Mouse (Mus musculus) midbrain, embryonic 13.5 days (tissue): ENCODE data around the gene Ccdc138. TPM values are rescaled to one million over a fixed set of nuclear protein-coding genes. Genes with fewer than 3 reads are reported as not detected.

Experiments used
- ATAC-seq: fragments of 200-750 bp; cut with Nextera tagmentation; 2 replicates; pipeline ENCODE4 v1.8.0; 2017; ENCODE audit warnings: mild to moderate bottlenecking, moderate TSS enrichment, moderate library complexity
- H3K27ac ChIP-seq: fragments of 300-500 bp; sonication (generic); 2 replicates; pipeline ENCODE4 v1.5.1; 2015; ENCODE audit warnings: inconsistent platforms, mild to moderate bottlenecking, moderate library complexity
- H3K27me3 ChIP-seq: fragments of 300-500 bp; sonication (generic); 2 replicates; pipeline ENCODE4 v1.6.1; 2015; ENCODE audit warnings: mild to moderate bottlenecking, inconsistent platforms
- H3K36me3 ChIP-seq: fragments of 300-500 bp; sonication (generic); 2 replicates; pipeline ENCODE4 v1.6.1; 2015; ENCODE audit warnings: mild to moderate bottlenecking, inconsistent platforms
- H3K4me1 ChIP-seq: fragments of 300-500 bp; sonication (generic); replicated peaks from 2 replicates; pipeline ENCODE4 v1.6.1; 2015; ENCODE audit warnings: inconsistent platforms
- H3K4me2 ChIP-seq: fragments of 300-500 bp; sonication (generic); replicated peaks from 2 replicates; pipeline ENCODE4 v1.6.1; 2015; ENCODE audit warnings: moderate library complexity, mild to moderate bottlenecking, inconsistent platforms
- H3K4me3 ChIP-seq: fragments of 300-500 bp; sonication (generic); replicated peaks from 2 replicates; pipeline ENCODE4 v1.5.1; 2015; ENCODE audit warnings: mild to moderate bottlenecking, inconsistent platforms
- H3K9ac ChIP-seq: fragments of 300-500 bp; sonication (generic); replicated peaks from 2 replicates; pipeline ENCODE4 v1.6.1; 2015; ENCODE audit warnings: mild to moderate bottlenecking, inconsistent platforms
- H3K9me3 ChIP-seq: fragments of 300-500 bp; sonication (generic); 2 replicates; pipeline ENCODE4 v1.6.1; 2016; ENCODE audit warnings: mild to moderate bottlenecking, inconsistent platforms
- WGBS: fragments of 180-500 bp; shearing (Covaris S2); methylation state at CpG from one replicate; pipeline ENCODE4 v1.1.7; 2015; 5-methylcytosine and 5-hydroxymethylcytosine counted together
- polyA plus RNA-seq: library from polyadenylated mRNA; unstranded; fragments of >200 nt; fragmentation: Nextera tagmentation; extraction: Ambion mirVana; gene quantifications from 2 replicates; pipeline ENCODE4 v1.2.1, GENCODE M21; 2015

The Ccdc138 gene
- polyA plus RNA-seq, 1 experiment from 2014 or later: 10.8 TPM

GRCm38 (mm10) chr10:58595197-58595596 lies 97.4 kb downstream of the Ccdc138 start:
- Histone ChIP-seq H3K4me3 (no peak overlapping the region), H3K27ac (no peak overlapping the region), H3K27me3 (no peaks in the 10 kb centered on the region), H3K9ac (no peak overlapping the region), H3K9me3 (no peaks in the 10 kb centered on the region), H3K4me1 (no peaks in the 10 kb centered on the region), H3K36me3 (no peaks in the 10 kb centered on the region), H3K4me2 (no peak overlapping the region)
- WGBS: 96% methylated on average over 3 of the region's 3 CpGs
- no peak for ATAC-seq

DNA sequence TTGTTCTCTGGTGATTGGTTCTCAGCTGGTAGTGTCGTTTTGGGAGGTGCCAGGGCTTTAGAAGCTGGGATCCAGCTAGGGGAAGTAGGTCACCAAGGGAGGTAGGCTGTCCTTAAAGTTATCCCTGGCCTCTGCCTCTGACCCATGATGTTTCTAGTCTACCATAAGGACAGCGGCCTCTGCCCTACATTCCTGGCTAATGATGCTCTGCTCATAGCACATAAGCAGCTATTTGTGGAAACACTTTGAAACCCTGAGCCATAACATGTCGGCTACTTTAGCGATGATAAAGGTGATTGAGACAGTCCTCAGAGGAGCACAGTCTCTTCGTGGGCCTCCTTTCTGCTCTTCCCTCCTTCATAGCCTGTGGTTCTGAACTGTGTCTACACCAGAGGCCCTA lies 98.1 kb downstream of the Ccdc138 start:
- Histone ChIP-seq H3K9me3 (no peaks in the 10 kb centered on the region), H3K27ac (no peak overlapping the region), H3K4me2 (no peak overlapping the region), H3K4me1 (peaks cover 2% of the 10 kb centered on the region), H3K27me3 (no peaks in the 10 kb centered on the region), H3K36me3 (no peaks in the 10 kb centered on the region), H3K9ac (no peak overlapping the region), H3K4me3 (no peak overlapping the region)
- WGBS: 67% methylated on average over 5 of the region's 5 CpGs
- ATAC-seq: no peak

DNA sequence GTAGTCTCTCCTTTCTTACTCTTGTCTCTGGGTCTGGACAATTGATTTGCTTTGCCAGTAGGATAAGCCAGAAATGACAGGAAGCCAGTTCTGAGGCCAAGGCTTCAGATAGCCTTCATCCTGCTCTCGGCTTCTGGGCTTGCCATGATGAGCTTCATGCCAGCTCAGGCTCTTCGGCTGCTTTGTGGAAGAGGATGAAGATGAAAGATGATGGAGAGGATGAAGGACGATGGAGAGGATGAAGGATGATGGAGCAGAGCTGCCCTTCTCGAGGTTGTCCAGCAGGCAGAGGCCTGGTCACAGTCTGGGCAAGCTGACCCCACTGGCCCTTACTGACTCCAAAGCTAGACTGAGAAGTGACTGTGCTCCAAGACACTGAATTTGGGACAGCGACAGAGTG lies 102.4 kb downstream of the Ccdc138 start:
- Histone ChIP-seq H3K27me3 (no peaks in the 10 kb centered on the region), H3K4me2 (no peak overlapping the region), H3K4me1 (peaks cover 13% of the 10 kb centered on the region), H3K9me3 (no peaks in the 10 kb centered on the region), H3K4me3 (no peak overlapping the region), H3K36me3 (no peaks in the 10 kb centered on the region), H3K27ac (no peak overlapping the region), H3K9ac (no peak overlapping the region)
- ATAC-seq: no peak
- whole genome bisulfite sequencing: 96% methylated on average over 5 of the region's 5 CpGs

GRCm38 (mm10) chr10:58600983-58601382 lies 103.2 kb downstream of the Ccdc138 start:
- no peaks in the 10 kb centered on the region for H3K27me3 ChIP-seq
- ATAC-seq: peak; percentile 78
- H3K9me3 ChIP-seq: no peaks in the 10 kb centered on the region

GRCm38 (mm10) chr10:58601431-58601901 lies 103.7 kb downstream of the Ccdc138 start:
- Histone ChIP-seq H3K4me3 (no peak overlapping the region), H3K27ac (peak overlapping the region; percentile 61), H3K9ac (no peak overlapping the region), H3K27me3 (no peaks in the 10 kb centered on the region), H3K4me2 (no peak overlapping the region), H3K4me1 (peaks cover 13% of the 10 kb centered on the region), H3K9me3 (no peaks in the 10 kb centered on the region), H3K36me3 (no peaks in the 10 kb centered on the region)
- 15% methylated on average over 6 of the region's 6 CpGs for WGBS
- peak; percentile 70 for ATAC-seq

More at GRCm38 (mm10) chr10:58600983-58601382, 103.2 kb downstream of the Ccdc138 start:
- 4% methylated on average over 5 of the region's 5 CpGs for WGBS
- Histone ChIP-seq H3K9ac (no peak overlapping the region), H3K4me2 (no peak overlapping the region), H3K4me1 (peaks cover 13% of the 10 kb centered on the region), H3K36me3 (no peaks in the 10 kb centered on the region), H3K4me3 (no peak overlapping the region), H3K27ac (peak overlapping the region; percentile 4; the same call in 1 of the 2 replicates)

DNA sequence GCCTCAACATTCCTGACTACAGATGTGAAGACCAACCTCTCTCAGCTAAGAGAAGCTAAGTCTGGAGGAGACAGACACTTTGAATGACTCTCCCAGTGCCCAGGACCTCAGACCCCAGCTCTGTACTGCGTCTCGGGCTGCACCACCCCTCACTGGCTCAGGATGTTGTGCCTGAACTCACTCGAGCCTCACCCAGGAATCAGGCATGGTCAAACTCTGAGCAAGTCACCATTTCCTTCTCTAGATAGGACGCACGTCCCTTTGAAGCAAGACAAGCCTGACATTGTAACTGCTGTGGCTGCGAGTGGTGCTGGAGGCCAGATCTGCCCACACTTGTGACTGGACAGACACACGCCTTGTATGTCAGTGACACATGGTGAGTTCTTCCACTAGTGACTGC lies 104.2 kb downstream of the Ccdc138 start:
- H3K36me3 ChIP-seq: no peaks in the 10 kb centered on the region
- H3K4me3 ChIP-seq: no peak overlapping the region
- H3K4me2 ChIP-seq: no peak overlapping the region
- H3K9me3 ChIP-seq: no peaks in the 10 kb centered on the region
- H3K9ac ChIP-seq: no peak overlapping the region
- ATAC-seq: peak; percentile 41; the same call in 1 of the 2 replicates
- H3K4me1 ChIP-seq: peaks cover 13% of the 10 kb centered on the region
- 74% methylated on average over 7 of the region's 7 CpGs for WGBS
- H3K27ac ChIP-seq: peak overlapping the region; percentile 61
- H3K27me3 ChIP-seq: no peaks in the 10 kb centered on the region

GRCm38 (mm10) chr10:58604779-58605178 lies 107.0 kb downstream of the Ccdc138 start:
- H3K4me3 ChIP-seq: no peak overlapping the region

GRCm38 (mm10) chr10:58606356-58606755 lies 108.6 kb downstream of the Ccdc138 start:
- H3K4me2 ChIP-seq: no peak overlapping the region
- H3K4me3 ChIP-seq: no peak overlapping the region
- no peaks in the 10 kb centered on the region for H3K9me3 ChIP-seq
- no peak overlapping the region for H3K27ac ChIP-seq
- 88% methylated on average over 3 of the region's 3 CpGs for whole genome bisulfite sequencing
- H3K4me1 ChIP-seq: peaks cover 6% of the 10 kb centered on the region
- no peaks in the 10 kb centered on the region for H3K27me3 ChIP-seq
- ATAC-seq: no peak
- H3K9ac ChIP-seq: no peak overlapping the region
- H3K36me3 ChIP-seq: no peaks in the 10 kb centered on the region

More at GRCm38 (mm10) chr10:58604779-58605178, 107.0 kb downstream of the Ccdc138 start:
- no peaks in the 10 kb centered on the region for H3K9me3 ChIP-seq
- no peak overlapping the region for H3K9ac ChIP-seq
- H3K4me2 ChIP-seq: no peak overlapping the region
- 91% methylated on average over 2 of the region's 2 CpGs for WGBS
- H3K4me1 ChIP-seq: peaks cover 13% of the 10 kb centered on the region
- ATAC-seq: no peak
- H3K27me3 ChIP-seq: no peaks in the 10 kb centered on the region
- H3K27ac ChIP-seq: no peak overlapping the region
- H3K36me3 ChIP-seq: no peaks in the 10 kb centered on the region

DNA sequence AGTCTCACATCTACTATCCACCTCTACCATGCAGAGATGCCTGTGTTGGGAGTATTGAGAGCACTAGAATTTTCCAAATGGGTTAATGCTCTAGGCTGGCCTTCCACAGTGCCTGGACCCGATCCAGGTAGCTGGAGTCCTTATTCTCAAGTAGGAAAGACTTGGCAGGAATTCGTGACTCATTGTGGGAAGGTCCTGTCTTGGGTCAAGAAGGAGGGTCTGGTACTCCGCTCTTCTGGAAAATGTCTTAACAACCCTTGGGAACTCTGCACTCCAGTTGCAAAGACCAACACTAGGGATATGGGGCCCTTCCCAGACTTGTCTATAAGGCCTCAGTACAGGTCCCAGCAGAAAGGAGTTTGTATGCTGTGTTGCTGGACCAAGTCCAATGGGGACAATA lies 111.1 kb downstream of the Ccdc138 start:
- no peaks in the 10 kb centered on the region for H3K4me1 ChIP-seq
- H3K4me2 ChIP-seq: no peak overlapping the region
- no peak for ATAC-seq
- no peak overlapping the region for H3K4me3 ChIP-seq
- no peaks in the 10 kb centered on the region for H3K27me3 ChIP-seq
- H3K9me3 ChIP-seq: no peaks in the 10 kb centered on the region
- H3K9ac ChIP-seq: no peak overlapping the region
- H3K27ac ChIP-seq: no peak overlapping the region
- H3K36me3 ChIP-seq: no peaks in the 10 kb centered on the region
- 82% methylated on average over 3 of the region's 3 CpGs for WGBS

DNA sequence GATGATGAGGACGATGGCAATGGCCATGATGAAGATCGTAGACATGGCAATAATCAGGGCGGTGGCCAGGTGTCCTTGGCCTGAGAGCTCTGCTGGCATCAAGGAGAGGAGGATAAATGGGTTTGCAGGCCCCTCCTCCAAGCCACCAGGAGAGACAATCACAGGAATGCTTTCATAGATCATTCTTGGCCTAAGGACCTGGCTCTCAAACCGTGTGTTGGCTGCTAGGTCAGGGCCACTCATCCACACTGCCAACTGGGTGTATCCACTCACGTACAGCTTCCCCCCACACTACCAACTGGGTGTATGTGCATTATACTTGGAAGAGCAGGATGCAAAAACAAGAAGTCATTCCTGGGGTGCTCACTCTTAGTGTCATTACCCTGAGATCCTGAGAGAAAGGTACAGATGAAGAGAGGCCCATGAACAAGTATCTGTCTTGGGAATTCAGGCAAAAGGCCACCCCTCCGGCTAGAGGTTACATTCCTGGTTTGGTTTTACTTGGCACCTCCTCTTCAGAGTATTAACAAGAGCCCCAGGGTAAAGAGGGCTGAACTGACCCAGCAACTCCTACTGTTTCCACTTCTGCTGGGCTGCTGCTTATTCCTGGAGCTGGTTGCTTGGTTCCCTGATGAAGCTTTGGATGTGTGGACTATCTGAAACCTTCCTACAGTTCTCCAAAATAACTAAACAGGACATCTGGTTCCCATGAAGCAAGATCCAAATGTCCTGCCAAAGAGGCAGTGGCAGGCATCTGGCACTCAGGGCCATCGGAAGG lies 112.9 kb downstream of the Ccdc138 start:
- Histone ChIP-seq H3K4me2 (no peak overlapping the region), H3K9me3 (no peaks in the 10 kb centered on the region), H3K9ac (no peak overlapping the region), H3K27ac (no peak overlapping the region), H3K4me3 (no peak overlapping the region), H3K27me3 (no peaks in the 10 kb centered on the region), H3K4me1 (no peaks in the 10 kb centered on the region), H3K36me3 (no peaks in the 10 kb centered on the region)
- ATAC-seq: no peak
- WGBS: 91% methylated on average over 7 of the region's 7 CpGs

GRCm38 (mm10) chr10:58614601-58615000 lies 116.9 kb downstream of the Ccdc138 start:
- H3K27me3 ChIP-seq: no peaks in the 10 kb centered on the region
- no peaks in the 10 kb centered on the region for H3K36me3 ChIP-seq
- H3K4me1 ChIP-seq: peaks cover 6% of the 10 kb centered on the region
- no peak overlapping the region for H3K27ac ChIP-seq
- no peak overlapping the region for H3K9ac ChIP-seq
- ATAC-seq: no peak
- H3K4me2 ChIP-seq: no peak overlapping the region
- H3K4me3 ChIP-seq: no peak overlapping the region
- WGBS: 90% methylated on average over 6 of the region's 6 CpGs
- no peaks in the 10 kb centered on the region for H3K9me3 ChIP-seq

DNA sequence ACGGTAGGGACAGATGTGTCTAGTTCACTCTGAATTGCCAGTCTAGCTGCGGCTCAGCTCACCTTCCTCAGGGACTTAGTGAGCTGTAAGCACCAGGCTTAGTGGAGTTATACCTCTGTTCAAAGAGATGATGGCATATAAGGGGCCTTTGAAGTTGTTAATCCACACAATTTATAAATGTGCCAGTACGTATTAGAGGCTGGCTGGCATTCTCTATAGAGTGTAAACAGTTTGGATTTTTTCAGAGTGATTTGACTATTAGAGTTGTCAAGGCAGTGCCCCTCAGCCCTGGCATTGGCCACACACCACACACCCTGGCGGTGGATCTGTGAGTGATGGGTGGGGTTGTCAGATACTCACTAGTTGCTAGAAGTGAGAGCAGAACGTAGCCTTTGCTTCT lies 118.8 kb downstream of the Ccdc138 start:
- 83% methylated on average over 5 of the region's 5 CpGs for WGBS
- H3K9me3 ChIP-seq: no peaks in the 10 kb centered on the region
- no peak overlapping the region for H3K4me2 ChIP-seq
- no peak overlapping the region for H3K9ac ChIP-seq
- no peak overlapping the region for H3K4me3 ChIP-seq
- peaks cover 7% of the 10 kb centered on the region for H3K4me1 ChIP-seq
- H3K27ac ChIP-seq: no peak overlapping the region
- no peaks in the 10 kb centered on the region for H3K36me3 ChIP-seq
- no peak for ATAC-seq
- no peaks in the 10 kb centered on the region for H3K27me3 ChIP-seq
